Mouse (Mus musculus): ENCODE data around the gene Vamp4. TPM values are rescaled to one million over a fixed set of nuclear protein-coding genes. Genes with fewer than 3 reads are reported as not detected.

Gene Vamp4
- total RNA-seq, 2 experiments from 2014 or later: 41.4 to 41.6 TPM

DNA sequence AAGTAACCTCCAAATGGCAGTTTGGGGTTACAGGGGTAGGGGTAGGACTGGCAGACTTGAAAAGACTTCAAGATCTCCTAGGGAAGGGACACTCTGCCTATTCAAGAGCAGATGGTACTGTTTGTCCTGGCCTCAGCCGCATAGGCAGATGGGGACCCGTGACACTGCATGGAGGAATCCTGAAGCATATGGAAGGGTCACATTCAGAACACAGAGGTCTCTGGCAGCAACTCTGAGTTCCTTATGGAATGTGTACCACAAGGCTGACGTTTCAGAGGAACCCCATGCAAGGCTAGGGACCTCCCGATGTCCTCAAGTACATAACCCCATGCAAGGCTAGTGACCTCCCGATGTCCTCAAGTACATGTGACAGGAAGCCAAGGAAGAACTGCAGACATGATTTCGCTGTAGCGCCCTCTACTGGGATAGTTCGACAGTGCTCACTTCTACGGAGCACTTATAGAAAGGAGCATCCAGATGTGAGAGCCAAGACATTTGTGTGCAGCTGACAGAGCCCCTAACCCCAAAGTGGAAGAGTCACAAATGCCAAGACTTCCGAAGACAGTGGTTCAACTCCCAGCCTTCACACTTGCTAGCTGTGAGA is 75.9 kb downstream of the Vamp4 start:
- peak in 1 of 2 experiments; percentile 13 for DNase-seq

DNA sequence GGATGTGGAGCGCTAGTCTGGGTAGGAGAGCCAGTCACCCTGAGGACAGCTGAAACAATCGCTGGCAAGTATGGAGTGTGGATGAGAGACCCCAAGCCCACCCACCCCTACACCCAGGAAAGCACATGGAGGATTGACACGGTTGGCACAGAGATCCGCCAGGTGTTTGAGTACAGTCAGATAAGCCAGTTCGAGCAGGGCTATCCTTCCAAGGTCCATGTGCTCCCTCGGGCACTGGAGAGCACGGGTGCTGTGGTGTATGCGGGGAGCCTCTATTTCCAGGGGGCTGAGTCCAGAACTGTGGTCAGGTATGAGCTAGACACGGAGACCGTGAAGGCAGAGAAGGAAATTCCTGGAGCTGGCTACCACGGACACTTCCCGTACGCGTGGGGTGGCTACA is 78.1 kb downstream of the Vamp4 start:
- DNase-seq: no peak

Other genes with a start within 250 kb of the Vamp4 start
- gene Dnm3, start 92.5 kb upstream of the Vamp4 start, total RNA-seq (2021): 10 to 100 TPM in 1 of 2 experiments, 1 to 10 TPM in 1; 7.9 to 17.7 TPM
- 10 to 100 TPM; 15.5 to 18.4 TPM for gene Mettl13, start 22.0 kb upstream of the Vamp4 start, total RNA-seq (2021)
- gene Myoc, start 68.6 kb downstream of the Vamp4 start, total RNA-seq (2021): 1 to 10 TPM; 2.5 to 3.3 TPM
- not detected for gene Myocos, start 87.7 kb downstream of the Vamp4 start, total RNA-seq (2021)
- 100 to 1,000 TPM; 148 to 161 TPM for gene Prrc2c, start 170.0 kb downstream of the Vamp4 start, total RNA-seq (2021)
- 1 to 10 TPM in 1 of 2 experiments, under 1 TPM in 1; 0.93 to 1.1 TPM for gene Fmo4, start 243.5 kb downstream of the Vamp4 start, total RNA-seq (2021)

Measured in adrenal gland, postnatal 36 days (tissue).